ENCODE assay signal across 26 mouse cellular contexts in genomic region chr9:34875238-34875637, GRCm38 (mm10).
DNase-seq lines count a peak whose midpoint lies in the region; ATAC-seq lines count a peak whose summit lies in the region.
"Had no signal": no experiment of that assay in that cellular context is flagged by ENCODE, and none has a peak within 500 bp of the region (broad histone marks: within the 10 kb centered on the region; RNA-seq: fewer than 3 reads in every experiment).

No protein-coding gene starts in this region.

- 71% methylated on average over 6 of the region's 6 CpGs for WGBS in midbrain, embryonic 10.5 days
- 85% methylated on average over 6 of the region's 6 CpGs for WGBS in midbrain, embryonic 14.5 days

- no peak for ATAC-seq in midbrain, embryonic 14.5 days (ENCODE audit: low FRiP score, low TSS enrichment)
- ATAC-seq: forebrain, postnatal 0 days; midbrain, embryonic 16.5 days had no signal

- H3K27me3 ChIP-seq in midbrain, embryonic 10.5 days (ENCODE audit: low read depth, poor library complexity, severe bottlenecking) = peaks cover 45% of the 10 kb centered on the region
- H3K27me3 ChIP-seq in midbrain, embryonic 14.5 days (ENCODE audit: control insufficient read depth, insufficient read depth, low read length) = no peaks in the 10 kb centered on the region
- H3K27me3 ChIP-seq: liver, embryonic 15.5 days; stomach, embryonic 15.5 days had no signal

- peaks cover 33% of the 10 kb centered on the region for H3K4me1 ChIP-seq in midbrain, embryonic 10.5 days
- H3K4me1 ChIP-seq in midbrain, embryonic 14.5 days (ENCODE audit: control insufficient read depth, insufficient read depth, low read length) = peaks cover 14% of the 10 kb centered on the region; the same call in 1 of the 2 replicates
- H3K4me1 ChIP-seq: heart, embryonic 12.5 days; liver, embryonic 15.5 days; stomach, embryonic 15.5 days had no signal

- peak overlapping the region; percentile 79 for H3K27ac ChIP-seq in midbrain, embryonic 10.5 days (replicated peaks)
- no peak overlapping the region for H3K27ac ChIP-seq in midbrain, embryonic 14.5 days (replicated peaks; ENCODE audit: low read depth, low read length)
- H3K27ac ChIP-seq: hindbrain, embryonic 12.5 days; left cerebral cortex, adult 2 months; liver, embryonic 15.5 days; stomach, embryonic 15.5 days had no signal

- peak; percentile 21 for DNase-seq in cerebellum, adult 11-12 months
- DNase-seq in cerebellum, postnatal 4 days (ENCODE audit: low spot score in 2 of 2) = no peak
- DNase-seq in midbrain, embryonic 10.5 days (ENCODE audit: low spot score) = no peak
- no peak for DNase-seq in midbrain, embryonic 14.5 days
- peak; percentile 47 for DNase-seq in lung, postnatal 10 days
- DNase-seq in embryo, embryonic 10 days (ENCODE audit: low spot score) = no peak
- no peak for DNase-seq in spleen, postnatal 4 days (ENCODE audit: low spot score in 2 of 2)
- DNase-seq: adrenal gland, postnatal 14 days; forebrain, postnatal 0 days; gastrocnemius, postnatal 25 days; heart, adult 18-20 months; heart, postnatal 10 days; kidney, adult 11 months; kidney, postnatal 4 days; layer of hippocampus, adult 9-11 months; left cerebral cortex, postnatal 4 days; liver; right cerebral cortex, adult 18-20 months; right cerebral cortex, postnatal 4 days; thymus, postnatal 25 days had no signal

- H3K9me3 ChIP-seq in midbrain, embryonic 10.5 days (replicated peaks) = no peaks in the 10 kb centered on the region
- no peaks in the 10 kb centered on the region for H3K9me3 ChIP-seq in midbrain, embryonic 14.5 days (ENCODE audit: control insufficient read depth, low read length)
- H3K9me3 ChIP-seq: heart, embryonic 12.5 days; hindbrain, embryonic 12.5 days; liver, embryonic 15.5 days; stomach, embryonic 15.5 days had no signal

- no peak overlapping the region for H3K4me3 ChIP-seq in midbrain, embryonic 10.5 days
- H3K4me3 ChIP-seq in midbrain, embryonic 14.5 days (replicated peaks; ENCODE audit: low read depth, low read length) = no peak overlapping the region
- H3K4me3 ChIP-seq: heart, embryonic 12.5 days; hindbrain, embryonic 12.5 days; left cerebral cortex, adult 2 months; liver, embryonic 15.5 days; stomach, embryonic 15.5 days had no signal

- H3K36me3 ChIP-seq in midbrain, embryonic 10.5 days = no peaks in the 10 kb centered on the region
- no peaks in the 10 kb centered on the region for H3K36me3 ChIP-seq in midbrain, embryonic 14.5 days (ENCODE audit: control insufficient read depth, insufficient read depth, low read length)
- H3K36me3 ChIP-seq: heart, embryonic 12.5 days; hindbrain, embryonic 12.5 days; liver, embryonic 15.5 days; stomach, embryonic 15.5 days had no signal

- no peak overlapping the region for H3K4me2 ChIP-seq in midbrain, embryonic 14.5 days (ENCODE audit: low read length)
- H3K4me2 ChIP-seq: heart, embryonic 12.5 days; hindbrain, embryonic 12.5 days; liver, embryonic 15.5 days; stomach, embryonic 15.5 days had no signal

- H3K9ac ChIP-seq in midbrain, embryonic 14.5 days (replicated peaks; ENCODE audit: low read length) = no peak overlapping the region
- H3K9ac ChIP-seq: forebrain, postnatal 0 days; heart, embryonic 12.5 days; hindbrain, embryonic 12.5 days; liver, embryonic 15.5 days; stomach, embryonic 15.5 days had no signal

Comparison
In these comparisons a context has a peak if more than half of its experiments do, and no peak if none do; other contexts are left out.
1. DNase-seq: peak in cerebellum, adult 11-12 months (single experiment) and lung, postnatal 10 days (single experiment); none in cerebellum, postnatal 4 days (0 of 2), midbrain, embryonic 10.5 days (single experiment), midbrain, embryonic 14.5 days (single experiment), embryo, embryonic 10 days (single experiment) and spleen, postnatal 4 days (0 of 2).